Mouse (Mus musculus) urinary bladder, postnatal 14 days (tissue): ENCODE results near the gene AU040320.

ENCODE experiments used
- DNase-seq: peaks from one replicate; pipeline ENCODE4 v3.0.0; 2021; ENCODE audit warnings: low spot score

AU040320 gene

GRCm38 (mm10) chr4:126860268-126860986 is 107.1 kb downstream of the AU040320 start:
- DNase-seq = no peak

- DNase-seq = no peak
Measured at GRCm38 (mm10) chr4:126861514-126862266, 108.3 kb downstream of the AU040320 start.

GRCm38 (mm10) chr4:126868699-126869098 is 115.4 kb downstream of the AU040320 start:
- DNase-seq = no peak

GRCm38 (mm10) chr4:126872717-126873116 is 119.4 kb downstream of the AU040320 start:
- no peak for DNase-seq

- DNase-seq = no peak
Measured at GRCm38 (mm10) chr4:126879560-126880275, 126.4 kb downstream of the AU040320 start.

GRCm38 (mm10) chr4:126883602-126884001 is 130.3 kb downstream of the AU040320 start:
- no peak for DNase-seq

- DNase-seq = no peak
Measured at GRCm38 (mm10) chr4:126885953-126886352, 132.6 kb downstream of the AU040320 start.

- no peak for DNase-seq
Measured at GRCm38 (mm10) chr4:126889879-126890278, 136.5 kb downstream of the AU040320 start.
